Mouse (Mus musculus) urinary bladder, postnatal 0 days (tissue): ENCODE results near the gene Pinlyp. TPM values are rescaled to one million over a fixed set of nuclear protein-coding genes. Genes with fewer than 3 reads are reported as not detected.

ENCODE experiments used
- polyA plus RNA-seq: library from polyadenylated mRNA; unstranded; fragments of >200 nt; fragmentation: Nextera tagmentation; extraction: Ambion mirVana; gene quantifications from 2 replicates; pipeline ENCODE4 v1.2.1, GENCODE M21; 2015

The Pinlyp gene
- 0.19 TPM in 1 of 2 replicates, not detected in the other for polyA plus RNA-seq

DNA sequence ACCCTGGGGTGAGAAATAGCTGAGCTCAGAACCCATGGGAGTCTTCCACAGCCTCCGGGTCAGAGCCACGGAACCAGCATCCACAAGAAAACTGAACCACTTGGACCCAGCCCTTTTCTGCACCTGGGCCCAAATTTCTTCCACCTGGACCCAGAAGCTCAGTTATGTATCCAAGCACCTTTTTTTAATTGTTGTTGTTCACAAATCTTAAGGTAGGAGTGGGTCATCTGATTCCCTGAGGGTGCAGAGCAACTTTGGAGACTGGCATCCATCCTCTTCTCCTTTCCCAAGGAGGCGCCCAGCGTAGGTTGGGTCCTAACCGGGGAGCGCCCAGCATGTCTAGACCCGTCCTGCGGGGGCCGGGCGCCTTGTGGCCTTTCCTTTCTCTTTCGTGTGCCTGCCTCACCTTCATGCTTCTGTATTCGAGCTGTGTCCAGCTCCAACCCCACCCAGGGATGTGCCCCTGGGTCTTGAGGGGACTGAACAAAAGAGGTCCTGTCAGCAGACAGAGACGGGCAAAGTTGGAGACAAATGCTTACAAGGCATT is at the start of gene Pinlyp, which contains the start of gene Xrcc1:
TSS of gene Pinlyp (minus strand) at position 51 of the 547 bp plus-strand sequence.
TSS of gene Xrcc1 (plus strand) at position 222 of the 547 bp plus-strand sequence.

DNA sequence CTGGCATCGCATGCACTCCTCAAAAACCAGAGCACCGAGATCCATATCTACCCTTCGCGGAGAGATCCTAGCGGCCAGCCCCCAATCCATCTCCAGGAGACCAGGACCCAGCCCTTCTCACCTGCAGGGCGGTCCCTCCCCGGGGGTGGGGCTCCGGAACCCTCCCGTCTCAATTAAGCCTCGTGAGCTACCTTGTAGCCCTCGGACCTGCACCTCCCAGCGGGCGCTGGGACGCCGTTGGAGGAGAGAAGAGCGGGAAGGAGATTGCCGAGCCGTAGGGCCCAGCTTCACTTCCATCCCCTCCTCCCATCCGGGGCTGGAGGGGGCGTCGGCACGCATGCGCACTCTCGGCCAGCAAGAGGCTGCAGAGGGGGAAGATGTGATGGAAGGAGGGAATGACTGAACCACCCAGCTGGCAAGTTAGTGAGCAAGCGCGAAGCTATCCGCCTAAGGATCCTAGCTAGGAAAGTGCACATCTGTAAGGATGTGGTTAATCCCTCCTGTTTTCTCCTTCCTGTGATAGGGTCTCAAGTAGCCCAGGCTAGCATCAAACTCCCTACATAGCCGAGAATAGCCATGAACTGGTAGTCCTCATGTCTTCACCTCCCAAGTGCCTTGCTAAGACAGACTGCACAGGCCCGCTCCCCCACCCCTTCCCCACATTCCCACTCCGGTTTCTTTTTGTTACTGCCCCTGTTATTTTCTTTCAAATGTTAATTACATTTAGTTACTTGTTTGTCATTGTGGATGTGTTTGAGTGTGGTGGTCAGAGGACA is 41.6 kb upstream of the Pinlyp start, which contains the start of the genes Ethe1 and Zfp575:
TSS of gene Ethe1 (plus strand) at position 214 of the 776 bp plus-strand sequence.
TSS of gene Zfp575 (minus strand) at position 312 of the 776 bp plus-strand sequence.

GRCm38 (mm10) chr7:24530062-24530931 is 15.6 kb downstream of the Pinlyp start, which contains the start of gene Irgq:
Gene Irgq, plus strand, starts transcription at chr7:24530689.

GRCm38 (mm10) chr7:24512355-24512754 is 33.6 kb downstream of the Pinlyp start, which contains the start of gene AC161166.1:
Gene AC161166.1, minus strand, starts transcription at chr7:24512455.

DNA sequence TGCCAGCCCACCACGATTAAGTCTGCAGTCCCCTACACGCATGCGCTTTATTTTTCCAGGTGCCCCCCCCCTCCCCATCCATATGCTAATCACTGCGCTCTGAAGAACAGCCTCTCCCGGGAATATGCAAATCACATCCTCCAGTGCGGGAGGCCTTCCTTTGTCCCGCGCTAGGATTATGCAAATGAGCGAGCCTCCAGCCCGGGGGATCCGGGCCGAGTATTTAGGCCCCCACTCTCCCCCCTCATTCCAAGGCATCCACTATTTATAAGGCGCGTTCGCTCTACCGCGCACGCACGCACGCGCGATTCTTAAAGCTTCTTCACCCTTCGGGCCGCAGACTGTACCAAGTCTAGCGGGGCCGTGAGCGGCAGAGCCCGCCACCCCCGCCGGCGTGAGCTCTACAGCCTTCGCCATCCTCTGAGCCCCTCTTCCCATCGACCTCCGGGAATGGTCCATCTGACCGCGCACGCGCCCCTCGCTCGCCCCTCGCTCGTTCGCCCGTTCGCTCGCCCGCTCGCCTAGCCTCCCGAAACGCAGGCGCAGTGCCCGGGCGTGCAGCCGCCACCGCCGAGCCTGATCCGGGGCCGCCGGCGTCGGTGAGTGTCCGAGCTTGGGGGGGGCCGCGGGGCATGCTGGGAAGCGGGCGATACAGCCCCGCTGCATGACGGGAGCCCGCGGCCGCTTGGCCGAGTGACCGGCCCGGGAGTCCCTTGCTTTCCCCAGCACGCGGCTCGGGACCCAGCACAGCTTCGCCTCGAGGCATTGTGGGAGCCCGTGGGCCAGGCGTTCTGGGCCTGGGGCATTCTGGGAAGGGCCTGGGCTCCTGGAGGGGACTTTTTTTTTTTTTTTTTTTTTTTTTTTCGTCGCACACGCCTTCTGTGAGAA is 38.8 kb downstream of the Pinlyp start, which contains the start of gene Zfp428:
TSS of gene Zfp428 (plus strand) at position 169 of the 888 bp plus-strand sequence.

Other genes with a start within 250 kb of the Pinlyp start
- 9.9 and 10.5 TPM in 2 replicates for gene Zfp61, start 244.9 kb downstream of the Pinlyp start, polyA plus RNA-seq
- gene Zfp94, start 229.5 kb downstream of the Pinlyp start, polyA plus RNA-seq = 4.0 and 4.7 TPM in 2 replicates
- gene Tescl, start 212.2 kb downstream of the Pinlyp start, polyA plus RNA-seq = 0.31 TPM in 1 of 2 replicates, not detected in the other
- gene Lypd5, start 196.9 kb downstream of the Pinlyp start, polyA plus RNA-seq = 0.54 and 0.85 TPM in 2 replicates
- 6.5 and 10.8 TPM in 2 replicates for gene Kcnn4, start 175.9 kb downstream of the Pinlyp start, polyA plus RNA-seq
- gene Smg9, start 146.5 kb downstream of the Pinlyp start, polyA plus RNA-seq = 16.0 and 19.1 TPM in 2 replicates
- gene Irgc1, start 93.8 kb downstream of the Pinlyp start, polyA plus RNA-seq = 0.08 TPM in 1 of 2 replicates, not detected in the other
- 34.6 and 58.9 TPM in 2 replicates for gene Plaur, start 83.6 kb downstream of the Pinlyp start, polyA plus RNA-seq
- gene Cadm4, start 64.1 kb downstream of the Pinlyp start, polyA plus RNA-seq = 1.9 and 2.9 TPM in 2 replicates
- 15.6 and 20.1 TPM in 2 replicates for gene Zfp428, start 39.1 kb downstream of the Pinlyp start, polyA plus RNA-seq
- 0.11 TPM in 1 of 2 replicates, not detected in the other for gene AC161166.1, start 33.7 kb downstream of the Pinlyp start, polyA plus RNA-seq
- 3.1 and 3.2 TPM in 2 replicates for gene Irgq, start 15.4 kb downstream of the Pinlyp start, polyA plus RNA-seq
- 33.5 and 36.6 TPM in 2 replicates for gene Xrcc1, start 171 bp upstream of the Pinlyp start, polyA plus RNA-seq
- 82.4 and 97.2 TPM in 2 replicates for gene Ethe1, start 41.4 kb upstream of the Pinlyp start, polyA plus RNA-seq
- gene Zfp575, start 41.5 kb upstream of the Pinlyp start, polyA plus RNA-seq = 3.2 and 3.6 TPM in 2 replicates
- 0.47 and 0.49 TPM in 2 replicates for gene Phldb3, start 64.6 kb upstream of the Pinlyp start, polyA plus RNA-seq
- gene Lypd3, start 90.4 kb upstream of the Pinlyp start, polyA plus RNA-seq = 8.4 and 12.9 TPM in 2 replicates
- gene Tex101, start 130.6 kb upstream of the Pinlyp start, polyA plus RNA-seq = not detected in 2 replicates
- not detected in 2 replicates for gene BC049730, start 163.1 kb upstream of the Pinlyp start, polyA plus RNA-seq
- gene Gm4763, start 180.8 kb upstream of the Pinlyp start, polyA plus RNA-seq = not detected in 2 replicates
- 0.82 TPM in 1 of 2 replicates, not detected in the other for gene Cd177, start 214.2 kb upstream of the Pinlyp start, polyA plus RNA-seq
- gene Ceacam10, start 231.1 kb upstream of the Pinlyp start, polyA plus RNA-seq = 0.45 TPM in 1 of 2 replicates, not detected in the other